In the genomic region with DNA sequence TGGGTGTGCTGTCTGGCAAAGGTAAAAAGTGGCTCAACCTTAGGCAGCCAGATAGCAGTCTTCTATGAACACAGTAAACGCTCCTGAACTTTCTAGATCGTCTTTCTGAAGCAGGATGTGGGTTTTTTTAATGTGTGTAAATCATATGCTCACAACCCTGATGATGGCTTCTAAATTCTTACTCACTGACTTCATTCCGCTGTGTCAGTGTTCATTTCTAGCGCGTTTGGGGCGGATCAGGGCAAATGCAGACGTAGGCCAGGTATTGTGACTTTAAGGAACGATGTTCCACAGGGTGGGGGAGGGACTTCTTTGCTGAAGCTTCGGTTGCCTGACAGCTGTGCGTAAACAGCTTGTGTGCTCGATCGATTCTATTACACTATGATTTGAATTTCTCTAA, we compare ENCODE assay signal across 9 mouse cellular contexts. TPM values are rescaled to one million over a fixed set of nuclear protein-coding genes. Genes with fewer than 3 reads are reported as not detected.
A peak's percentile ranks its signal among the peaks of the same experiment; 100 is the strongest.
DNase-seq lines count a peak whose midpoint lies in the region; ATAC-seq and TF ChIP-seq lines count a peak whose summit lies in the region.
"Had no signal": no experiment of that assay in that cellular context is flagged by ENCODE, and none has a peak within 500 bp of the region (broad histone marks: within the 10 kb centered on the region; RNA-seq: fewer than 3 reads in every experiment).

No protein-coding gene starts in this region.

- TF ChIP-seq EP300 in CH12.LX (IDR thresholded peaks at IDR 0.05; ENCODE audit: low read length) = no peak

- no peak for TF ChIP-seq RAD21 in CH12.LX (IDR thresholded peaks at IDR 0.05; ENCODE audit: low read depth, low read length)

- DNase-seq in limb, embryonic 10.5 days (ENCODE audit: low spot score) = no peak
- DNase-seq in CH12.LX (ENCODE audit: extremely low read depth) = no peak
- peak; percentile 59 for DNase-seq in thymus, postnatal 14 days
- DNase-seq in retina, embryonic 14.5 days (ENCODE audit: low spot score) = no peak
- no peak for DNase-seq in testis, postnatal 10 days (ENCODE audit: low spot score)

- in situ Hi-C loops in CH12.LX (cut with MboI; ENCODE audit: low pct_ligation_motif_present, low pct_unique_long_range_greater_than_20kb, low sequenced_read_pairs) = no loop called here

- H3K27me3 ChIP-seq in limb, embryonic 13.5 days = no peaks in the 10 kb centered on the region; the same call in none of the 2 replicates
- H3K27me3 ChIP-seq in limb, embryonic 10.5 days (ENCODE audit: low read depth, poor library complexity, severe bottlenecking) = 0 out of 2 replicates have a peak, but pooled peaks cover 10% of the 10 kb centered on the region
- H3K27me3 ChIP-seq in CH12.LX (replicated peaks) = no peaks in the 10 kb centered on the region
- 0 out of 2 replicates have a peak, but pooled peaks cover 5% of the 10 kb centered on the region for H3K27me3 ChIP-seq in intestine, postnatal 0 days (replicated peaks; ENCODE audit: control insufficient read depth, insufficient read depth, low read length)
- H3K27me3 ChIP-seq: neural tube, embryonic 12.5 days had no signal

- no peaks in the 10 kb centered on the region for H3K36me3 ChIP-seq in limb, embryonic 13.5 days
- H3K36me3 ChIP-seq in limb, embryonic 10.5 days = no peaks in the 10 kb centered on the region
- no peaks in the 10 kb centered on the region for H3K36me3 ChIP-seq in CH12.LX (replicated peaks in 1 of 2; ENCODE audit: control insufficient read depth in 1 of 2, insufficient read depth in 1 of 2, low read length in 1 of 2)
- H3K36me3 ChIP-seq in intestine, postnatal 0 days (ENCODE audit: control insufficient read depth, insufficient read depth) = no peaks in the 10 kb centered on the region
- H3K36me3 ChIP-seq: neural tube, embryonic 12.5 days had no signal

- no peaks in the 10 kb centered on the region for H3K9me3 ChIP-seq in limb, embryonic 13.5 days
- no peaks in the 10 kb centered on the region for H3K9me3 ChIP-seq in limb, embryonic 10.5 days (replicated peaks)
- no peaks in the 10 kb centered on the region for H3K9me3 ChIP-seq in CH12.LX (replicated peaks; ENCODE audit: low read length)
- H3K9me3 ChIP-seq in intestine, postnatal 0 days (ENCODE audit: control insufficient read depth) = no peaks in the 10 kb centered on the region
- H3K9me3 ChIP-seq: neural tube, embryonic 12.5 days had no signal

- peak overlapping the region; percentile 9; the same call in 1 of the 2 replicates for H3K4me2 ChIP-seq in limb, embryonic 13.5 days (replicated peaks)
- 0 out of 2 replicates have a peak overlapping the region, but pooled peaks have one; percentile 7 for H3K4me2 ChIP-seq in CH12.LX (ENCODE audit: insufficient read depth, low read depth, poor library complexity, severe bottlenecking)
- peak overlapping the region; percentile 61; the same call in 1 of the 2 replicates for H3K4me2 ChIP-seq in intestine, postnatal 0 days (replicated peaks; ENCODE audit: low read depth)

- H3K4me3 ChIP-seq in limb, embryonic 13.5 days = no peak overlapping the region
- H3K4me3 ChIP-seq in limb, embryonic 10.5 days = no peak overlapping the region
- no peak overlapping the region for H3K4me3 ChIP-seq in CH12.LX (replicated peaks in 1 of 3; ENCODE audit: low read depth in 2 of 3, low read length in 2 of 3, poor library complexity in 1 of 3)
- no peak overlapping the region for H3K4me3 ChIP-seq in intestine, postnatal 0 days (ENCODE audit: low read depth, low read length)
- H3K4me3 ChIP-seq: neural tube, embryonic 12.5 days had no signal

- H3K27ac ChIP-seq in limb, embryonic 13.5 days = no peak overlapping the region
- H3K27ac ChIP-seq in limb, embryonic 10.5 days = no peak overlapping the region
- no peak overlapping the region for H3K27ac ChIP-seq in CH12.LX (ENCODE audit: insufficient read depth, low read depth)
- no peak overlapping the region for H3K27ac ChIP-seq in intestine, postnatal 0 days (ENCODE audit: low read depth, low read length)
- H3K27ac ChIP-seq: kidney, postnatal 0 days; neural tube, embryonic 12.5 days had no signal

- no peak for TF ChIP-seq CTCF in CH12.LX (conservative IDR thresholded peaks at IDR 0.05 in 1 of 2, IDR thresholded peaks at IDR 0.05 in 1 of 2; ENCODE audit: low read depth in 2 of 2, low read length in 2 of 2)
- TF ChIP-seq CTCF in intestine, postnatal 0 days (IDR thresholded peaks at IDR 0.05; ENCODE audit: low read depth) = no peak

- ATAC-seq in limb, embryonic 13.5 days (ENCODE audit: low FRiP score, low read depth) = no peak
- ATAC-seq in intestine, postnatal 0 days = no peak

- dilution Hi-C loops in CH12.LX (cut with MboI; ENCODE audit: extremely low pct_ligation_motif_present, extremely low pct_unique_long_range_greater_than_20kb, low sequenced_read_pairs) = no loop called here

- WGBS in limb, embryonic 13.5 days = 29% methylated on average over 12 of the region's 12 CpGs
- WGBS in limb, embryonic 10.5 days = 41% methylated on average over 12 of the region's 12 CpGs
- 17% methylated on average over 12 of the region's 12 CpGs for WGBS in intestine, postnatal 0 days

- H3K9ac ChIP-seq in limb, embryonic 13.5 days = no peak overlapping the region
- no peak overlapping the region for H3K9ac ChIP-seq in CH12.LX (ENCODE audit: insufficient read depth, low read depth)
- H3K9ac ChIP-seq in intestine, postnatal 0 days (ENCODE audit: low read depth, low read length) = no peak overlapping the region
- H3K9ac ChIP-seq: neural tube, embryonic 12.5 days had no signal

- H3K79me2 ChIP-seq in CH12.LX (replicated peaks; ENCODE audit: control insufficient read depth, extremely low read depth, insufficient read depth, poor library complexity, severe bottlenecking) = no peaks in the 10 kb centered on the region

- no peak for TF ChIP-seq POLR2A in CH12.LX (IDR thresholded peaks at IDR 0.05; ENCODE audit: low read depth, low read length)

- H3K4me1 ChIP-seq in limb, embryonic 13.5 days = no peaks in the 10 kb centered on the region
- 0 out of 2 replicates have a peak, but pooled peaks cover 4% of the 10 kb centered on the region for H3K4me1 ChIP-seq in limb, embryonic 10.5 days
- H3K4me1 ChIP-seq in CH12.LX (ENCODE audit: control insufficient read depth in 1 of 2, insufficient read depth in 2 of 2) = peaks cover 5 to 12% of the 10 kb centered on the region in 2 experiments; a peak in 3 of 4 replicates
- no peaks in the 10 kb centered on the region for H3K4me1 ChIP-seq in intestine, postnatal 0 days (replicated peaks; ENCODE audit: control insufficient read depth, insufficient read depth, low read length)
- H3K4me1 ChIP-seq: neural tube, embryonic 12.5 days had no signal

TF ChIP-seq in CH12.LX, 34 proteins besides CTCF, POLR2A, EP300 and RAD21:
- TF ChIP-seq HCFC1 (IDR thresholded peaks at IDR 0.05; ENCODE audit: low read depth, low read length) (no peak), TBP (conservative IDR thresholded peaks at IDR 0.05; ENCODE audit: low read depth, low read length) (no peak), TCF12 (IDR thresholded peaks at IDR 0.05; ENCODE audit: low read depth, low read length) (no peak), MAX (IDR thresholded peaks at IDR 0.05; ENCODE audit: low read length) (no peak), MYC (IDR thresholded peaks at IDR 0.05; ENCODE audit: low read depth, low read length) (no peak), ZNF384 (IDR thresholded peaks at IDR 0.05; ENCODE audit: low read depth, low read length) (no peak), NRF1 (IDR thresholded peaks at IDR 0.05; ENCODE audit: low read depth, low read length) (no peak)

RNA-seq across cellular contexts. Expression of a gene that starts 6.5 kb away (rescaled TPM):
- 31.8 and 31.9 TPM in 2 replicates for polyA plus RNA-seq in limb, embryonic 13.5 days (2015; fragmentation: Nextera tagmentation; extraction: Ambion mirVana)
- 53.9 and 64.8 TPM in 2 replicates for polyA plus RNA-seq in limb, embryonic 10.5 days (2016; fragmentation: Nextera tagmentation; extraction: Ambion mirVana)
- total RNA-seq in CH12.LX (2012; rRNA removed) (122 and 131 TPM in 2 replicates), CH12.LX (2014; rRNA removed) (164 and 176 TPM in 2 replicates)
- polyA plus RNA-seq in CH12.LX (2012; ENCODE audit: insufficient read length, low read depth) = 214 and 228 TPM in 2 replicates
- polyA plus RNA-seq in intestine, postnatal 0 days (2015; fragmentation: Nextera tagmentation; extraction: Ambion mirVana) = 82.3 and 85.0 TPM in 2 replicates

Comparison
In these comparisons a context has a peak if more than half of its experiments do, and no peak if none do; other contexts are left out.
1. H3K4me2 ChIP-seq: peak in every context shown above with its lines; median percentile 61 in intestine, postnatal 0 days; 9 in limb, embryonic 13.5 days; 7 in CH12.LX.